Mouse (Mus musculus) cortical plate, adult 2 months (tissue): ENCODE measurements around the gene Med9.
A peak's percentile ranks its signal among the peaks of the same experiment; 100 is the strongest.

Source experiments
- CTCF ChIP-seq: fragments of 200-500 bp; IDR thresholded peaks from 2 replicates; pipeline ENCODE4 v1.5.1; 2011; ENCODE audit warnings: mild to moderate bottlenecking, control low read depth, low read length; ENCODE audit not compliant: insufficient read depth; ENCODE audit errors: extremely low read depth
- POLR2A ChIP-seq: fragments of 200-500 bp; IDR thresholded peaks from 2 replicates; pipeline ENCODE4 v1.6.1; 2011; ENCODE audit warnings: mild to moderate bottlenecking, low read length, control low read depth; ENCODE audit not compliant: insufficient read depth; ENCODE audit errors: extremely low read depth

DNA sequence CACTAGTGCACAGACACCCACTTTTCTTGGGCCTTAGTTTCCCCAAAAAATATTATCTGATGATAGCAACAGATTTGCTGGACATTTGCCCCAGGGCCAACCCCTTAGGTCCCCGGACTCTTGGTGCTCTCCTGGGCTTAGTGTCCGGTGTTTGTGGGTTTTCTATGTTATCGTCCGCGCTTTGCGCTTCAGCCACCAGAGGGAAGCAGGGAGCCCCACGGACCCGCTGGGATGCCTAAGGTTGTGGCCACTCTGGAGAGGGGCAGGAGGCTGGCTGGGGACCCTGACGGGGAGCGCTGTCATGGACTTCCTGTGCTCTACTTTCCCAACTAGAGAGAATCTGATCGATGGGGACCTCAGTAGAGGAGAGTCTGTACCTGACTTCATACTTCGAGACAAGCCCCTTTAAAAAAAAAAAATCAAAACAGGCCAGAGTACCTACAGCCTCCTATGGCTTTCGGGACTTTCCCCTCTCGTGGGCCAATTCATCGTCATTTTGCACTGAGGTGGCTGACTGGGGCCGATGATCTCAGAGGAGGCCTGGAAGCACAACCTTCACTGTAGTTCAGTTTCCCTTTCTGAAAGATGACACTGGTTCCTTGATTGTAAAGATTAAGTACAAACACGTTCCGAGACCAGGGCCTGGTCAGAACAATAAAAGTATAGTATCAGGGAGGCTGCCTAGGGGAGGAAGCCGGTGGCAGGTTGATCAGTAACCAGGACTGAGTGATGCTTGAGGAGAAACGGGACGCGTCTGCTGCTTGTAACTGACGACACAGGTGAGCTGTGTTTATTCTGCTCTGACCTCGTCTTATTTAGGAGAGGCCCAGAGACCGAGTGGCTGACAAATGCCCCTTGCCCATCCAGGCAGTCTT, 17.5 kb downstream of the Med9 start:
- TF ChIP-seq CTCF (peak; percentile 76), POLR2A (no peak)
